Mouse (Mus musculus): ENCODE results near the gene Slc48a1. TPM values are rescaled to one million over a fixed set of nuclear protein-coding genes. Genes with fewer than 3 reads are reported as not detected.
A peak's percentile ranks its signal among the peaks of the same experiment; 100 is the strongest.

Gene Slc48a1
- total and polyA plus RNA-seq, 3 experiments, result 116 to 299 TPM; not detected in 1

- H3K4me3 ChIP-seq (ENCODE audit: control insufficient read depth in 1 of 2, insufficient read depth in 1 of 2, low read depth in 2 of 2, low read length in 2 of 2), result no peak overlapping the region
- peaks cover 54% of the 10 kb centered on the region for H3K79me2 ChIP-seq (ENCODE audit: control insufficient read depth, insufficient read depth, low read length, poor library complexity)
- H3K27me3 ChIP-seq (ENCODE audit: control insufficient read depth in 1 of 2, insufficient read depth in 2 of 2, low read length in 2 of 2), result no peaks in the 10 kb centered on the region
- H3K9ac ChIP-seq (ENCODE audit: control insufficient read depth, low read depth, low read length, poor library complexity, severe bottlenecking), result no peak overlapping the region
- DNase-seq (ENCODE audit: low read depth, low spot score), result no peak
- no peaks in the 10 kb centered on the region for H3K9me3 ChIP-seq (replicated peaks; ENCODE audit: insufficient read depth, low read length)
- peaks cover 2 to 58% of the 10 kb centered on the region in 2 experiments; a peak in 3 of 4 replicates for H3K36me3 ChIP-seq (ENCODE audit: control insufficient read depth in 1 of 2, insufficient read depth in 2 of 2, low read length in 2 of 2)
- TF ChIP-seq POLR2A (IDR thresholded peaks at IDR 0.05; ENCODE audit: control insufficient read depth in 1 of 2, insufficient read depth in 1 of 2, low read depth in 1 of 2, low read length in 2 of 2, poor library complexity in 1 of 2) (0 out of 4 replicates have a peak, but pooled peaks of 1 of the 2 experiments have one; percentile 6), GATA1 (IDR thresholded peaks at IDR 0.05; ENCODE audit: low read depth, low read length) (no peak)
- H3K27ac ChIP-seq (ENCODE audit: control insufficient read depth, low read depth, low read length), result no peak overlapping the region
- H3K4me1 ChIP-seq (ENCODE audit: control insufficient read depth in 1 of 2, insufficient read depth in 2 of 2, low read length in 2 of 2), result no peaks in the 10 kb centered on the region
Measured at GRCm38 (mm10) chr15:97813452-97814204, 35.3 kb downstream of the Slc48a1 start.

DNA sequence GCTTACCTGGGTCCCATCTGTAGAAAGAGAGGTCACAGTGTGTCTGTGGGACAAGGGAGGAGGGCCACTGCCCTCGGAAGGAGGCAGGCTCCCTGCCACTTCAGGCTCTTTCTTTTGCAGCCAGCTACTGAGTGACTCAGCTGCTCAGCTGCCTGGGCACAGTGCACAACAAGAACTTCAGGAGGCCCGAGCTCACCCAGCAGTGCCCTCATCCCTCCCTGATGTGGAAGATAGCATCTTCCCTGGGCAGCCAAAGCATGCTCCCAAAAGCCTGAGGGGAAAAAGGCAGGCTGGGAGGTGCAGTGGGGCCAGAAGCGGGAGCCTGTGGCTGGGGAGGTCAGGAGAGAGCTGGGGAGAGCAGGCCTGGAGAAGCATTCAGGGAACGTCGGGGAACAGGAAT is 36.4 kb downstream of the Slc48a1 start:
- H3K27ac ChIP-seq (ENCODE audit: control insufficient read depth, low read depth, low read length), result no peak overlapping the region
- peaks cover 60% of the 10 kb centered on the region for H3K79me2 ChIP-seq (ENCODE audit: control insufficient read depth, insufficient read depth, low read length, poor library complexity)
- no peak for DNase-seq (ENCODE audit: low read depth, low spot score)
- H3K9me3 ChIP-seq (replicated peaks; ENCODE audit: insufficient read depth, low read length), result no peaks in the 10 kb centered on the region
- peaks cover 2 to 62% of the 10 kb centered on the region in 2 experiments; a peak in 3 of 4 replicates for H3K36me3 ChIP-seq (ENCODE audit: control insufficient read depth in 1 of 2, insufficient read depth in 2 of 2, low read length in 2 of 2)
- H3K27me3 ChIP-seq (ENCODE audit: control insufficient read depth in 1 of 2, insufficient read depth in 2 of 2, low read length in 2 of 2), result no peaks in the 10 kb centered on the region
- no peaks in the 10 kb centered on the region for H3K4me1 ChIP-seq (ENCODE audit: control insufficient read depth in 1 of 2, insufficient read depth in 2 of 2, low read length in 2 of 2)
- no peak overlapping the region for H3K4me3 ChIP-seq (ENCODE audit: control insufficient read depth in 1 of 2, insufficient read depth in 1 of 2, low read depth in 2 of 2, low read length in 2 of 2)
- no peak overlapping the region for H3K9ac ChIP-seq (ENCODE audit: control insufficient read depth, low read depth, low read length, poor library complexity, severe bottlenecking)
- TF ChIP-seq BHLHE40 (IDR thresholded peaks at IDR 0.05; ENCODE audit: borderline replicate concordance, low read depth, low read length) (no peak), RCOR1 (IDR thresholded peaks at IDR 0.05; ENCODE audit: low read depth, low read length) (no peak), ETS1 (IDR thresholded peaks at IDR 0.05; ENCODE audit: low read depth, low read length) (no peak), POLR2AphosphoS2 (IDR thresholded peaks at IDR 0.05; ENCODE audit: low read length) (no peak), NRF1 (IDR thresholded peaks at IDR 0.05; ENCODE audit: insufficient read depth, low read depth, low read length, poor library complexity, severe bottlenecking) (no peak), ZNF384 (IDR thresholded peaks at IDR 0.05; ENCODE audit: low read depth, low read length) (no peak), MYB (IDR thresholded peaks at IDR 0.05; ENCODE audit: low read depth, low read length) (no peak), RAD21 (IDR thresholded peaks at IDR 0.05; ENCODE audit: low read depth, low read length) (no peak), USF1 (IDR thresholded peaks at IDR 0.05; ENCODE audit: low read depth, low read length) (no peak), MYC (IDR thresholded peaks at IDR 0.05; ENCODE audit: low read depth, low read length) (no peak), MAZ (IDR thresholded peaks at IDR 0.05; ENCODE audit: low read depth, low read length) (no peak)

DNA sequence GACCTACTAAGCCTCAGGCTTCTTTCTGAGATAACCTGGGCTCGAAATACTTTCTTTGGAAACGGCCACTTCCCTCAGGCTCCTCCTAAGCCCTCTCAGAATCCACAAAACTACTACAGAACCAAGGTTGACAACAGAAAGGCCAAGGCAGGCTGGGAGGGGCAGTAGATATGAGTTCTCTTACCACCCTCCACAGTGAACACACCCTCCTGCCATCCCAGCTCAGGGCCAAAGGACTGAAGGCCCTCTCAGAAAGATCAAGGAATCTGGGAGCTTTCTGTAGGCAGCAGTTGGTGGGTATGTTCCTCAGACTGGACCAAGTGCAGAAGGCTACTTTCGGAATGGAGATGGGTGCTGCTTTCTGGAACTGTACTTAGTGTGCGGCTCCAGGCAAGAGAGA is 36.9 kb downstream of the Slc48a1 start:
- TF ChIP-seq RAD21 (IDR thresholded peaks at IDR 0.05; ENCODE audit: low read depth, low read length), result no peak
- TF ChIP-seq ZKSCAN1 (IDR thresholded peaks at IDR 0.05; ENCODE audit: low read depth, low read length), result no peak
- no peak for TF ChIP-seq POLR2AphosphoS5 (IDR thresholded peaks at IDR 0.05; ENCODE audit: borderline replicate concordance, low read depth, low read length)
- TF ChIP-seq TAL1 (IDR thresholded peaks at IDR 0.05; ENCODE audit: low read length), result no peak
- no peak for TF ChIP-seq ZNF384 (IDR thresholded peaks at IDR 0.05; ENCODE audit: low read depth, low read length)
- TF ChIP-seq CTCF (IDR thresholded peaks at IDR 0.05 in 2 of 3, conservative IDR thresholded peaks at IDR 0.05 in 1 of 3; ENCODE audit: control insufficient read depth in 1 of 3, insufficient read depth in 1 of 3, low read depth in 2 of 3, low read length in 3 of 3, poor library complexity in 1 of 3, severe bottlenecking in 1 of 3), result no peak
- no peak for TF ChIP-seq CHD2 (IDR thresholded peaks at IDR 0.05; ENCODE audit: low read length)
- TF ChIP-seq TCF12 (IDR thresholded peaks at IDR 0.05; ENCODE audit: low read depth, low read length), result no peak
- no peak for TF ChIP-seq UBTF (IDR thresholded peaks at IDR 0.05; ENCODE audit: borderline replicate concordance, insufficient read depth, low read depth, low read length)
- Histone ChIP-seq H3K4me3 (ENCODE audit: control insufficient read depth in 1 of 2, insufficient read depth in 1 of 2, low read depth in 2 of 2, low read length in 2 of 2) (no peak overlapping the region), H3K27ac (ENCODE audit: control insufficient read depth, low read depth, low read length) (no peak overlapping the region), H3K27me3 (ENCODE audit: control insufficient read depth in 1 of 2, insufficient read depth in 2 of 2, low read length in 2 of 2) (no peaks in the 10 kb centered on the region), H3K36me3 (ENCODE audit: control insufficient read depth in 1 of 2, insufficient read depth in 2 of 2, low read length in 2 of 2) (peaks cover 2 to 58% of the 10 kb centered on the region in 2 experiments; a peak in 3 of 4 replicates), H3K4me1 (ENCODE audit: control insufficient read depth in 1 of 2, insufficient read depth in 2 of 2, low read length in 2 of 2) (no peaks in the 10 kb centered on the region), H3K79me2 (ENCODE audit: control insufficient read depth, insufficient read depth, low read length, poor library complexity) (peaks cover 65% of the 10 kb centered on the region), H3K9ac (ENCODE audit: control insufficient read depth, low read depth, low read length, poor library complexity, severe bottlenecking) (no peak overlapping the region), H3K9me3 (replicated peaks; ENCODE audit: insufficient read depth, low read length) (no peaks in the 10 kb centered on the region)
- no peak for DNase-seq (ENCODE audit: low read depth, low spot score)

Data from MEL (cell line).